Mouse (Mus musculus): Measurements from ENCODE around the gene Kbtbd2.

DNA sequence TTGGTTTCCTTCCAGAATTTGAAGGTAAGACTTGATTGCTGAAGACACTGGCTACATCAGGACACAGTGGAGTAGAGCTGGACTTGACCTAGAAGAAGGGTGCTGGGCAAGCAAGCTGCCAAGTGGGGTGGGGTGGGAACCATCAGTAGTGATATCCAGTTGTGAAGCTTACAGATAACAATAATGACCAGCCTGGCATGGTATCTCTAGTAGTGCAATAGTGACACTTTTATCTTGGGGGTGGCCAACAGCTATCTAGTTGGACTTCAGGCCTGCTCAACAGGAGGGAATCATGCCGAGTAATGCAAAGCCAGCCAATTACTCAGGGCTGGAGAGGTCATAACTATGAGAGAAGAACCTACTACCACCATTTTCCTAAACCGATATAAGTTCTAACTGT is 46.8 kb upstream of the Kbtbd2 start:
- TF ChIP-seq EP300 (optimal IDR thresholded peaks at IDR 0.05) = no peak
- TF ChIP-seq CTCF (IDR thresholded peaks at IDR 0.05; ENCODE audit: low read depth) = no peak

Measured in stomach, postnatal 0 days (tissue).